Mouse (Mus musculus) spleen, postnatal 36 days (tissue): Measurements from ENCODE around the gene Zfp827.
"Not testable (repeated sequence)": the region's sequence is repeated elsewhere in the genome, so short reads cannot be mapped to it uniquely, and the experiment has no call there.

Experiments
- DNase-seq, 2 experiments: peaks; one replicate each; pipeline ENCODE4 v3.0.0; 2022; ENCODE audit warnings: low spot score in 2 of 2, mixed read lengths in 1 of 2

Zfp827 gene

DNA sequence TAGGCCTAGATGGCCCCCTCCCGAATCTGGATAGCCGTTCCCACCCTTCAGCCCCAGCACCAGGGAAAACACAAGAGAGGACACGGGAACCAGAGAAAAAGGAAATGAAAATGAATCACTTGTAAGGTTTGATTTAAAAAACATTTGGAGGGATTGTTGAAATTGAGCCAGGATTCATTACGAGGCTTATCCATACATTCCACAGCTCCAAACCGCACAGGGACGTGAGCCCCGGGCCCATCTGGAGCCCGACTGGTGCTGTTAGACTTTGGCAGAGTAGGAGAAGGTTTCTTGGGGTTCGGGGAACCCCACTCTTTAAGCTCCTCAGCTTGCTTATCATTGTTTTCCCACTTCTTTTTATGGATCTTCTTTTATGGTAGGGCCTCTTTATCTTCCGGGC is 76.9 kb downstream of the Zfp827 start:
- DNase-seq, result no peak

DNA sequence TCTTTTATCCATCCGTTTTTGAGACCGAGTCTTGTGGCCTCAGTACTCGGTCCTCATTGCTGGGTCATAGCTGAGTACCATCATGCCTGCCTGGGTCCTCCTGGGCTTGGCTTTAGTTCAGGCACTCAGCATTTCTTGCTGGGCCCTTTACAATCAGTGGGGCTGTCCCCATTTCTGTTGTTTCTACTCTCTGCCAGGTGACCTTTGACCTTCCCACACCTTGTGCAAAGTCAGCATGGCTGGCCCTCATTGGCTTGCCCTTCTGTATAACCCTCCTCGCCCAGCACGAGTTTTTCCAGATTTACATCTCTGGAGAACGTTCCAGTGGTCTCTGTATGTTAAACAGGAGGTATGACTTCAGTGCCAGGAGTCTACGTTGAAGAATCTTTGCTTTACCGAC is 83.2 kb downstream of the Zfp827 start:
- DNase-seq, result no peak

DNA sequence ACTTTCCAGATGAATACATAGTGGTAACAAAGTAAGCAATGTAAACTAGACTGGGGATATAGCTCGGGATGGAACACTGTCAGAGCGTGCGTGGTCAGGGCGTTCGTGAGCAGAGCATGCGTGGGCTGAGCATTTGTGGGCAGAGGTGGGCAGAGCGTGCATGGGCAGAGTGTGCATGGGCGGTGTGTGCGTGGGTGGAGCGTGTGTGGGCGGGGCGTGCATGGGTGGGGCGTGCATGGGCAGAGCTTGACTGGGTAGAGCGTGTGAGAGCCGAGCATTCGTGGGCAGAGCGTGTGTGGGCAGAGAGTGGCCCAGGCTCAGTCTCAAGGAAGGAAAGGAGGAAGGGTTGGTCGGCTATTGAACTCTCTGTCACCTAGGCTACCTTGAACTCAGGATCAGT is 84.2 kb downstream of the Zfp827 start:
- no peak for DNase-seq

DNA sequence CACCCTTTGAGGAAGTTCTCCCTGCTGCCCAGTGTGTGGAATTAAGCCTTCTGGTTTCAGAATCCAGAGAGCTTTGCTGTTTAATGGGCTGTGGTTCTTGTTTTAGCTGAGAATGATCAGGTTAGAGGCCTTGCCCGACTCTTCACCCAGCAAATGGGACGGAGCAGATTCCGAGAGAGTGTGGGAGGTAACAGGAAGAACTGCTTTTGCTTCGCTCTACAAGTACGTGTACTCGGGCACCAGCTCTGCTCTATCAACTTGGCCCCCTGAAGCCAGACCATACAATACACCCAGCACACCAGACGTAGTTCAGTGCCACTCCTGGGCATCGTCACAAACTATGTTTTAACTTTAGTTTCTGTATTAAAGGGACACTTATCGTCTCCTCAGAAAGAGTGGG is 85.3 kb downstream of the Zfp827 start:
- DNase-seq, result no peak

GRCm38 (mm10) chr8:79114561-79114960 is 86.3 kb downstream of the Zfp827 start:
- DNase-seq, result no peak

DNA sequence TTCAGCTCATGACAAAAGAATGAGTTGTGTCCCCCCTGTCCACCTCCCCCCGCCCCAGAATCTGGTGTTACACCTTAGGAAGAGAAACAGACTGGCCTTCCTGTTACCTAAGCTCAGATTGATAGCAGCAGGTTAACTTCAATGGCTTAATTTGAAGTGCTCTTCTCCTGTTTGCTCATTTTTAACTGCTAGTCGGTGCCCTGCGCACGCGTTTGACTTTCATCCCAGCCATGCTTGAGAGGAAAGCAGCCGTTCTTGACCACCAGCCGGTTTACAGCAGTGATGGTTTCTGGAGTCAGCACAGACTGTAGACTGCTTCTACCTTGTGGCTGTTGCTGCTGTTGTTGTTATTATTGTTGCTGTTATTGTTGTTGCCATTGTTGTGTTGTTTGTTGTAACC is 88.2 kb downstream of the Zfp827 start:
- no peak for DNase-seq

- DNase-seq, result no peak
These were observed 89.5 kb downstream of the Zfp827 start for GRCm38 (mm10) chr8:79117711-79118110.

DNA sequence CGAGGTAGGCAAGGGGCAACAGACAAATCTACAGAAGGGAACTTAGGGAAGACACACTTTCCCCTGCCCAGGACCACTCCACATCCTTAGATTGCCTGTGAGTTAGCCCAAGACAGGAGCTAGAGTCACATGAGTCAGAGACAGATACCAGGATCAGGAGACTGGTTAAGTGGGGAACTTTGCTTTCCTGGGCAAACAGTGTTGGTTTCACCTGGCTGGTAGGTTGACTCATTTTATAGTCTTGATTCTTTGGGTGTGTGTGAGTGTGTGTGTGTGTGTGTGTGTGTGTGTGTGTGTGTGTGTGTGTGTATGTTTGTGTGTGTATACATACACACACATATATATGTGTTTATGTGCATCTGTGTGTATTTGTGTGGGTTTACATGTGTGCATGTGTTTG is 93.4 kb downstream of the Zfp827 start:
- no peak for DNase-seq

GRCm38 (mm10) chr8:79124231-79124630 is 96.0 kb downstream of the Zfp827 start:
- DNase-seq, result no peak

- no peak for DNase-seq
These were observed 99.1 kb downstream of the Zfp827 start for GRCm38 (mm10) chr8:79127211-79127816.

- DNase-seq, result not testable (repeated sequence)
These were observed 100.3 kb downstream of the Zfp827 start for GRCm38 (mm10) chr8:79128534-79128933.

DNA sequence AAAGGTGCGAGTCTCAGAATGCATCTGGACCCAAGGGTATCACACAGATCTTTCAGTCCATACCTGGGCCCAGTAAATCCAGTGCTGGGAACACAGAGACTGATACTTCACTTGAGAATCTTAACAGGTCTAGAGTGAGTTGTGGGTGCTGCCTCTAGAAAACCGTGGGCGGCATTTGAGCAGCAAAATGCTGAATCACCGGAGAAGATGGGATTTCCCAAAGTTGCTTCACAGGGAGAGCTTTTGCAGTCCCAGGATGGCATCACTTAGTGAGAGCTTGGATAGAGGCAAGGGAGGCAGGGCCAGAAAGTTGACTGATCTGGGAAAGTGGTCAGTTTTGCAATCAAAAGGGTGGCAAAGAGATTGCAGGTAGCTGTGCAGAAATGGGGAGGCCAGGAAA is 111.4 kb downstream of the Zfp827 start:
- no peak for DNase-seq

- no peak for DNase-seq
These were observed 112.7 kb downstream of the Zfp827 start for GRCm38 (mm10) chr8:79140981-79141380.

- no peak for DNase-seq
These were observed 113.4 kb downstream of the Zfp827 start for GRCm38 (mm10) chr8:79141592-79141991.

GRCm38 (mm10) chr8:79143729-79144128 is 115.5 kb downstream of the Zfp827 start:
- DNase-seq, result peak in 1 of 2 experiments; percentile 11

GRCm38 (mm10) chr8:79145210-79145609 is 117.0 kb downstream of the Zfp827 start:
- no peak for DNase-seq

DNA sequence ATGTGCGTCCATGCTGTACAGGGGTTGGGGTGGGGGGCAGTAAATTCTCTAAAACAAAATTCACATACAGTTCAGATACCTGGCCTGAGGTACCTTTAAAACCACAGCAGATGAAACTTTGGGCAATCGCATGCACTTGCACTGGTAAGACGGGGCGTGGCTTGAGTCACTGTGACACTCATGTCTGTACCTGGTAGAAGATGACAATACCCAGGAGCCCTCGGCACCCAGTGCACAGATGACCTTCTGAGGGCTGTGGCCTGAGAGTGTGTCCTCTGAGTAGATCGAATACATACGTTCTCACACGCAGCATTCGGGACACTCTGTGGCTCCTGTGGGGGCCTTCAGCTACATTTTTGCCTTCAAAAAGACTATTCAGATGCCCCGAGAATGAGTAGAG is 117.4 kb downstream of the Zfp827 start:
- DNase-seq, result no peak

- DNase-seq, result no peak
These were observed 120.6 kb downstream of the Zfp827 start for GRCm38 (mm10) chr8:79148799-79149198.

- DNase-seq, result no peak
These were observed 121.6 kb downstream of the Zfp827 start for GRCm38 (mm10) chr8:79149880-79150279.

DNA sequence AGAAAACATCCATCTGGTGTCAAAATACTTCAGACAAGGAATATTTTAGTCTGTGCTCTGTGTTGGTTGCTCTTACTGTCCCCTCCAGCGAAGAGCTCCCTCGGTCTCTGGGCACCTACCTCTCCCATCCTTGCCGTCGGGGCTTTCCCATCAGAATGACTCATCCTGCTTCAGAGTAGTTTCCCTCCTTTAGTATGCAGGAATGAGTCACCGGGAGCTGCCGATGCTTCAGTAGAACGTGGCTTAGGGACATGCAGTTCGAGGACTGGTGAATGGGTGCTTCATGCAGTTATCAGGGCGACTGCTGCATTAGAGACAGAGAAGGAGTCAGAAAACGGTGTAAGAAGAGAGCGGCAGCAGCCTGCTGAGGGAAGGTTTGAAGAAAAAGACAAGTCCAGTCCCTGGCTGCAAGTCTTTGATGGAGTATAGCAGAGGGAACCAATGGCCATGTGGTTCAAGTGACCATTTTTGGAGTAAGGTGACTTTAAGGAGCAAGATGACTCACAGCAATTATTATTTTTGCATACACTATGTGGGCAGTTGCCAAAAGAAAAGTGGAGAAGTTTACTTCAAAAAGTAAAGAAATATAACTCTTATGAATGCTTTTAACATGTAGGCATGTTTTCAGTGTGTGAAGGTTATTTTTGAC is 122.4 kb downstream of the Zfp827 start:
- no peak for DNase-seq

- no peak for DNase-seq
These were observed 123.4 kb downstream of the Zfp827 start for GRCm38 (mm10) chr8:79151644-79152043.

GRCm38 (mm10) chr8:79153201-79153600 is 125.0 kb downstream of the Zfp827 start:
- no peak for DNase-seq

GRCm38 (mm10) chr8:79153637-79154036 is 125.4 kb downstream of the Zfp827 start:
- DNase-seq, result no peak
